Mouse (Mus musculus) gastrocnemius, adult 2 months (tissue): Measurements from ENCODE around the gene Gnb2. TPM values are rescaled to one million over a fixed set of nuclear protein-coding genes. Genes with fewer than 3 reads are reported as not detected.

Experiments used
- DNase-seq: peaks from one replicate; pipeline ENCODE4 v3.0.0; 2022
- H3K27ac ChIP-seq: fragments of 200-600 bp; 2 replicates; pipeline ENCODE4 v1.8.1; 2022; ENCODE audit warnings: mild to moderate bottlenecking
- H3K4me3 ChIP-seq: fragments of 200-600 bp; 2 replicates; pipeline ENCODE4 v1.8.1; 2022; ENCODE audit warnings: mild to moderate bottlenecking, moderate library complexity
- CTCF ChIP-seq: fragments of 200-600 bp; IDR thresholded peaks from 2 replicates; pipeline ENCODE4 v1.8.1; 2022; ENCODE audit warnings: antibody characterized with exemption, mild to moderate bottlenecking, moderate library complexity
- intact Hi-C: fragments of 180-260 bp; cut with DNase I; formaldehyde crosslinking; loops from one replicate; pipeline ENCODE4 v1.15.1; 2025
- microRNA-seq: library from miRNA; unstranded; fragments of <30 nt; microRNA quantifications from one replicate; pipeline ENCODE4 v1.2.0, GENCODE M21; 2021
- total RNA-seq, 2 experiments: library from RNA; stranded (reverse); gene quantifications; 2 replicates each; pipeline ENCODE4 v1.2.3; 2021

Gene Gnb2
- total RNA-seq, 2 experiments from 2014 or later, result 118 to 148 TPM

GRCm38 (mm10) chr5:137510014-137510501 lies 23.3 kb downstream of the Gnb2 start:
- no peak for TF ChIP-seq CTCF
- peak; percentile 90 for DNase-seq
- Histone ChIP-seq H3K27ac (peak overlapping the region; percentile 93), H3K4me3 (peak overlapping the region; percentile 87)
- intact Hi-C loops, result no loop called here

DNA sequence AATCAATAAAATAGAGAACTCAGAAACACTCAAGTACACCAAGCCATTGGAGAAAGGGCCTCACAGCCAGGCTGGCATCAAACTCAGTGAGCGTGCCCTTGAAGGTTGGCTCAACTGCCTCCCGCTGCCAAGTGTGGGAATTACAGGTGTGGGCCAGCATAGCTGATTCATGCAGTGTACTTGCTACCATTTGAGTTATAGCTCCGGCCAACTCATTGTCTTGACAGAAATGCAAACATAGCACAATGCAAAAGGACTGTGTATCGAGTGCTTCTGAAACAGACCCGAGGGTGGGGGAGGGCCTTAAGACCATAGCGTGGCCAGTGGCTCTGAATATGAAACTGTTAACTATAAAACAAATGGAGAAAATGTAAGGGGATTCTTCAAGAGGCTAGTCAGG lies 29.3 kb downstream of the Gnb2 start:
- Histone ChIP-seq H3K4me3 (no peak overlapping the region), H3K27ac (no peak overlapping the region)
- intact Hi-C loops, result loop anchor here (5.0 to 10.0 kb wide), 4 partner anchors 98 to 241 kb away; partner anchors contain the start of genes Mospd3, Nyap1, Slc12a9 and Srrt
- TF ChIP-seq CTCF, result no peak
- DNase-seq, result no peak

DNA sequence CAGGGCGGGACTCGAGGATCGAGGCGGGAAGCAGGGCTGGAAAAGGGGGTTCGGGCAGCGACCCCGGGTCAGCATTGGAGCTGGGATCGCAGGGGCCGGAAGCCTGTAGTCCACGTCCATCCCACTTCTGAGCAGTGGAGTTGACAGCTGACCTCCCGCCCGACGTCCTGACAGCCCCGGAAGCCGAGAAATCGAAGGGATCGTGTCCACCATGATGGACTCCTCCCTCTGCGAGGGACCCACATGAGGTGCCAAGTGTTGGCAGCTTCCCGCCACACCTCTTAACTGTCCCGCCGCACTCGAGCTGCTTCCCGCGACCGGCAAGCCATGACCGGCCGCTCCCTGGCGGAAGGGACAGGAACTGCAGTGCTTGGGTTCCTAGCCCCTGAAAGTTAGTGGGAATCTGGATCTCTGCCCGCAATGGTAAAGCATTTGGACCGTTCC lies 30.6 kb downstream of the Gnb2 start:
- H3K27ac ChIP-seq, result peak overlapping the region; percentile 94
- TF ChIP-seq CTCF, result peak; percentile 90
- DNase-seq, result peak; percentile 91
- intact Hi-C loops, result loop anchor here (1.0 to 10.0 kb wide), 5 partner anchors 31 to 242 kb away; partner anchors contain the start of genes Epo, Gnb2, Mospd3 and Nyap1
- H3K4me3 ChIP-seq, result peak overlapping the region; percentile 94

GRCm38 (mm10) chr5:137501709-137502666 lies 31.3 kb downstream of the Gnb2 start, which contains the start of gene Pop7:
Gene Pop7, minus strand, starts transcription at chr5:137502518.
- peak; percentile 100 for DNase-seq
- intact Hi-C loops, result loop anchor here (1.0 to 10.0 kb wide), 5 partner anchors 31 to 243 kb away; partner anchors contain the start of genes Epo, Gnb2, Mospd3 and Nyap1
- Histone ChIP-seq H3K4me3 (peak within 1 kb of the TSS; percentile 94), H3K27ac (peak within 1 kb of the TSS; percentile 94)
- peak; percentile 90 for TF ChIP-seq CTCF

DNA sequence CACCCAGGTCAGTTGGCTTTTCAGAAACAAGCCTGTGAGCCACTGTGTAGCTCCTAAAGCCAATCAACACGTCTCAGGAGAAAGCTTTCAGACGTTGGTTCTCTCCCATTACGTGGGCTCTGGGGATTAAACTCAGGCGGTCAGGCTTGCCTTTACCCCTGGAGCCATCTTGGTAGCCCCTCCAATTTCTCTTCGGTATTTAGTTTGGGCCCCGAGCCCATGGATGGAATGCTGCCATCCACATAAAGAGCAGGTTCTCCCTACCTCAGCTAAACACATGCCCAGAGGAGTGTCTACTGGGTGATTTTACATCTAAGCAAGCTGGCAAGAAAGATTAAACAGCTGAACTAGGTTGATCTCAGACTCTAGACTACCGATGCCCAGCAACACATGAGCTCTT lies 33.1 kb downstream of the Gnb2 start:
- intact Hi-C loops, result loop anchor here (5.0 to 10.0 kb wide), 4 partner anchors 102 to 245 kb away; partner anchors contain the start of genes Mospd3, Nyap1, Slc12a9 and Srrt
- no peak for DNase-seq
- Histone ChIP-seq H3K27ac (no peak overlapping the region), H3K4me3 (no peak overlapping the region)
- no peak for TF ChIP-seq CTCF

DNA sequence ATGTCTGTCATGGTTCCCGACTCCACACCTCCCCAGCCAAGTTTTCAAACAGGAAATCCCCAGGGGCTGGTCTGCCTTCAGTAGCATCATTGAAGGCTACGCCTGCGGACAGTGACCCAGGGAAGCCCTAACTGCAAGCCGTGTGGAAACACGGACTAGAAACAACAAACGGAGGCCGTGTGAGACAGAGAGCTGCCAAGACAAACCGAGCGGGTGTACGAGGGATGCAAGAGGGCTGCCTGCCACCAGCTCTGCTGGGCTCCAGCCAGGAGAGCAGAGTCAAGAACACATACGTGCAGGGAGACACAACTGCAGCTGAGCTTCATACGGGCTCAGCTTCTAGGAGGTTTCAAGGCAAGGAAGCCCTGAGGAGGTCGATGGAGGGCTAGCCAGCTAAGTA lies 39.5 kb downstream of the Gnb2 start:
- TF ChIP-seq CTCF, result no peak
- intact Hi-C loops, result no loop called here
- no peak for DNase-seq
- H3K4me3 ChIP-seq, result no peak overlapping the region
- H3K27ac ChIP-seq, result no peak overlapping the region

- H3K27ac ChIP-seq, result 0 out of 2 replicates have a peak overlapping the region, but pooled peaks have one; percentile 12
- intact Hi-C loops, result no loop called here
- TF ChIP-seq CTCF, result no peak
- H3K4me3 ChIP-seq, result no peak overlapping the region
- peak; percentile 73 for DNase-seq
Observed at GRCm38 (mm10) chr5:137491559-137491958, 41.8 kb downstream of the Gnb2 start.

DNA sequence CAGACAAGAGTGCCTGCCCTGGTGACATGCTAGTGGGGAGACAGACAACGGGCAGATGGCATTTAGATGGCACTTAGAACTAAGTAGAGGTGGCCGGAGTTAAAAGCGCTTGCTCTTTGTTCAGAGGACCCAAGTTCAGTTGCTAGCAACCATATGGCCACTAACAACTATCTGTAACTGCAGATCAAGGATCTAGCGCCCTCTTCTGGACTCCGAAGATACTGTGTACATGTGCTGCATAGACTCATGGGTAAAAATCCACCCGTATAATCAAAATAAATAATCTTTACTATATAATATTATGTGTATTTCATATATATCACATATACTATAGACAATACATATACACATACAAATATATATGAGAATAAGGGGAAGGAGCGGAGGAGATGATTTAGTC lies 45.7 kb downstream of the Gnb2 start:
- H3K27ac ChIP-seq, result no peak overlapping the region
- no peak overlapping the region for H3K4me3 ChIP-seq
- TF ChIP-seq CTCF, result peak; percentile 27; the same call in 1 of the 2 replicates
- DNase-seq, result no peak
- intact Hi-C loops, result no loop called here

GRCm38 (mm10) chr5:137485851-137486155 lies 47.5 kb downstream of the Gnb2 start:
- Histone ChIP-seq H3K4me3 (no peak overlapping the region), H3K27ac (no peak overlapping the region)
- DNase-seq, result no peak
- intact Hi-C loops, result no loop called here
- no peak for TF ChIP-seq CTCF

DNA sequence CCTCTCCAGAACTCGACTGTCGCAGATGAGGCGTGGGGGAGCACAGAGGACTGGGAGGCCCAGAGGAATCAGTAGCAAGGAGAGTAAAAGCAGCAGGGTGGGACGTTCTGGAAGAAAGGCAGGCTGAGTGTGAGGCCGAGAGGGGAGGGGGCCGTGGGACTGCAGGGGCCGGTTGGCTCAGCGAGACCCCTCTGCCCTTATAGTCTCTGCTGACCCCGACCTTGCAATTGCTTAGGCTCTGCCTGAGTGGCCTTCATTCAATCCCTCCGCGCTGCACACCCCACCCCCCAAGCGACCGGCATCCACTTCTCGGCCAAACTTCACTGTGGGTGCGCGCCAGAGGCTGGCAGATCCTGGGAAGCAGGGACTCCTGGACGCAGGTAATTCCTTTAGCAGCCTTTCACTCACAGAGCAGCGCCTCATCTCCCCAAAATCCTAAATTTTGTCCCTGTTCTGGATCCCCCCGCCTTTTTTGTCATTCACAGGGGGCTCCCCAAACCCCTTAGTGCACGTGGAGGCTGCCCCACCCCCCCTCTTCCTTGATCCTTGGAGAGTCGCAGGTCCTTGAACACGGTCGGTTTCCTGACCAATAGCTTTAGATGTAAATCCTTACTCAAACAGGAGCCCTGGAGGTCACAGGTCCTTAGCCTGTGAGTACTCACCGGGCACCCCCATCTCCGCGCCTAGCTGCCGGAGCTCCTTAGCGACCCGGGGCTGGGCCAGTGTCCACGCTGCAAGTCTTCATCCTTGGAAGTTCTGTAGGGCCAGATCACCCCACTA lies 48.0 kb downstream of the Gnb2 start:
- Histone ChIP-seq H3K4me3 (no peak overlapping the region), H3K27ac (no peak overlapping the region)
- TF ChIP-seq CTCF, result no peak
- intact Hi-C loops, result no loop called here
- DNase-seq, result no peak

GRCm38 (mm10) chr5:137481897-137482296 lies 51.4 kb downstream of the Gnb2 start:
- TF ChIP-seq CTCF, result no peak
- H3K4me3 ChIP-seq, result no peak overlapping the region
- no peak for DNase-seq
- H3K27ac ChIP-seq, result no peak overlapping the region
- intact Hi-C loops, result loop anchor here (2.0 to 5.0 kb wide), 2 partner anchors 27 to 275 kb away; no protein-coding TSS in a partner anchor

DNA sequence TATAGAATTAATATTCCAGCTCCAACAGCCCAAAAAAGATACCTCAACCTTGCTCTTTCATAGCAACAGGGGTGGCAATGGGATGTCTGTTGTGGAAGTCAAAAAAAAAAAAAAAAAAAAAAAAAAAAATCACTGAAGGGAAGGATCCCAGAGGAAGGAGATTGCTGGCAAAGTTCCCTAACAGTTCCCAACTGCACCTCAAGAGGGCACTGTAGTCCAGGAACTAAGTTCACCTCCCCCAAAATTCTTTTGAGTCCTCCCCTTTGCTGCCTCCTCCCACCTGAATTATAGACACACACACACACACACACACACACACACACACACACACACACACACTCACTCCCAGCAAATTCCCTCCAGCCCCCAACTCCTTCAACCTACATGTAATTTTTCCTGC lies 52.2 kb downstream of the Gnb2 start:
- H3K4me3 ChIP-seq, result no peak overlapping the region
- intact Hi-C loops, result loop anchor here (2.0 to 5.0 kb wide), 2 partner anchors 28 to 276 kb away; no protein-coding TSS in a partner anchor
- H3K27ac ChIP-seq, result no peak overlapping the region
- peak; percentile 71 for TF ChIP-seq CTCF
- peak; percentile 75 for DNase-seq

Small RNA genes within 50 kb of the gene (microRNA-seq; reads per million reads assigned to microRNA genes)
- gene Mir6418, result not detected

Other genes with a start within 250 kb of the Gnb2 start
- 10 to 100 TPM; 13.7 to 17.9 TPM for gene Ache, start 246.0 kb downstream of the Gnb2 start, total RNA-seq
- 10 to 100 TPM; 14.2 to 15.1 TPM for gene Ufsp1, start 238.9 kb downstream of the Gnb2 start, total RNA-seq
- 10 to 100 TPM; 38.7 to 46.2 TPM for gene Srrt, start 225.8 kb downstream of the Gnb2 start, total RNA-seq
- gene Trip6, start 219.1 kb downstream of the Gnb2 start, total RNA-seq, result 1 to 10 TPM; 2.1 to 3.1 TPM
- gene Slc12a9, start 199.9 kb downstream of the Gnb2 start, total RNA-seq, result 1 to 10 TPM; 2.0 to 2.4 TPM
- 10 to 100 TPM; 12.5 to 15.5 TPM for gene Ephb4, start 183.4 kb downstream of the Gnb2 start, total RNA-seq
- under 1 TPM in 1 of 2 experiments, not detected in 1; 0.03 TPM for gene Zan, start 56.4 kb downstream of the Gnb2 start, total RNA-seq
- 10 to 100 TPM; 11.3 to 11.4 TPM for gene Pop7, start 31.0 kb downstream of the Gnb2 start, total RNA-seq
- gene Gigyf1, start 15.0 kb downstream of the Gnb2 start, total RNA-seq, result 10 to 100 TPM; 20.9 to 24.7 TPM
- gene Epo, start 268 bp downstream of the Gnb2 start, total RNA-seq, result not detected
- gene Actl6b, start 20.0 kb upstream of the Gnb2 start, total RNA-seq, result not detected
- gene Tfr2, start 36.3 kb upstream of the Gnb2 start, total RNA-seq, result not detected
- 10 to 100 TPM in 1 of 2 experiments, 1 to 10 TPM in 1; 9.8 to 12.2 TPM for gene Mospd3, start 67.5 kb upstream of the Gnb2 start, total RNA-seq
- gene Pcolce, start 80.3 kb upstream of the Gnb2 start, total RNA-seq, result 10 to 100 TPM; 30.9 to 76.1 TPM
- gene Fbxo24, start 95.5 kb upstream of the Gnb2 start, total RNA-seq, result under 1 TPM; 0.15 to 0.28 TPM
- gene Lrch4, start 95.6 kb upstream of the Gnb2 start, total RNA-seq, result 10 to 100 TPM; 15.6 to 17.1 TPM
- gene Gm20605, start 95.7 kb upstream of the Gnb2 start, total RNA-seq, result 1 to 10 TPM; 2.9 to 3.3 TPM
- 1 to 10 TPM; 1.6 to 4.2 TPM for gene Sap25, start 107.8 kb upstream of the Gnb2 start, total RNA-seq
- gene Irs3, start 112.2 kb upstream of the Gnb2 start, total RNA-seq, result under 1 TPM; 0.26 to 0.78 TPM
- 10 to 100 TPM in 1 of 2 experiments, 1 to 10 TPM in 1; 3.3 to 10.3 TPM for gene Agfg2, start 151.2 kb upstream of the Gnb2 start, total RNA-seq
- gene Nyap1, start 208.1 kb upstream of the Gnb2 start, total RNA-seq, result under 1 TPM; 0.05 to 0.45 TPM
- 10 to 100 TPM; 43.5 to 58.6 TPM for gene Tsc22d4, start 212.2 kb upstream of the Gnb2 start, total RNA-seq
- 1 to 10 TPM; 5.4 to 6.9 TPM for gene Ppp1r35, start 245.3 kb upstream of the Gnb2 start, total RNA-seq